Mouse (Mus musculus) intestine, embryonic 15.5 days (tissue): ENCODE results near the gene Nfia. TPM values are rescaled to one million over a fixed set of nuclear protein-coding genes. Genes with fewer than 3 reads are reported as not detected.

Source experiments
- ATAC-seq: fragments of 200-750 bp; cut with Nextera tagmentation; 2 replicates; pipeline ENCODE4 v1.8.0; 2017; ENCODE audit warnings: moderate TSS enrichment, moderate library complexity
- H3K27ac ChIP-seq: fragments of 300-500 bp; sonication (generic); 2 replicates; pipeline ENCODE4 v1.5.1; 2015; ENCODE audit warnings: mild to moderate bottlenecking, inconsistent platforms
- H3K27me3 ChIP-seq: fragments of 300-500 bp; sonication (generic); replicated peaks from 2 replicates; pipeline ENCODE4 v1.6.1; 2015; ENCODE audit warnings: inconsistent platforms
- H3K36me3 ChIP-seq: fragments of 300-500 bp; sonication (generic); 2 replicates; pipeline ENCODE4 v1.6.1; 2015; ENCODE audit warnings: inconsistent platforms
- H3K4me1 ChIP-seq: fragments of 300-500 bp; sonication (generic); replicated peaks from 2 replicates; pipeline ENCODE4 v1.6.1; 2015; ENCODE audit warnings: inconsistent platforms
- H3K4me2 ChIP-seq: fragments of 300-500 bp; sonication (generic); replicated peaks from 2 replicates; pipeline ENCODE4 v1.6.1; 2015; ENCODE audit warnings: mild to moderate bottlenecking, inconsistent platforms
- H3K4me3 ChIP-seq: fragments of 300-500 bp; sonication (generic); replicated peaks from 2 replicates; pipeline ENCODE4 v1.5.1; 2015; ENCODE audit warnings: inconsistent platforms
- H3K9ac ChIP-seq: fragments of 300-500 bp; sonication (generic); 2 replicates; pipeline ENCODE4 v1.6.1; 2015; ENCODE audit warnings: inconsistent platforms
- H3K9me3 ChIP-seq: fragments of 300-500 bp; sonication (generic); 2 replicates; pipeline ENCODE4 v1.6.1; 2016; ENCODE audit warnings: inconsistent platforms
- WGBS: fragments of 180-500 bp; shearing (Covaris S2); methylation state at CpG from one replicate; pipeline ENCODE4 v1.1.7; 2015; 5-methylcytosine and 5-hydroxymethylcytosine counted together
- polyA plus RNA-seq: library from polyadenylated mRNA; unstranded; fragments of >200 nt; fragmentation: Nextera tagmentation; extraction: Ambion mirVana; gene quantifications from 2 replicates; pipeline ENCODE4 v1.2.1, GENCODE M21; 2015

The Nfia gene
- polyA plus RNA-seq, 1 experiment from 2014 or later = 37.3 TPM

DNA sequence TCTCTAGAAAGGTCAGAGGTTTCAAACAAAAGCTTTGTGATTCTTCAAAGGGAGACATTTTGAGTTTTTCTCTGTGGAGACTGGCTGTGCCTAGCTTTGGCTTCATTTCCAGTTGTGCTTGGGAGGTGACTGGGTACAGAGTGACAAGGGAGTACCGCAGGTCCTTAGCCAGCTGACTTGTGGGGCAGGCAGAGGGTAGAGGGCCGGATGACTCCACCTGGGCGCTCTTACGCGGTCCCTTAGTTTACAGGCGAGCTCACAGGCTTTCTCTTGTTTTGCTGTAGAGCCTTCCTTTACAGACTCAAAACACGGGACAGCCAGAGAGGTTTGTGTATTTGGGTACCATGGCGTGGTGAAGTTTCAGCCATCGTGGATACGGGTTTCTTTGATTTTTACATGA, 21.4 kb downstream of the Nfia start:
- Histone ChIP-seq H3K9me3 (no peaks in the 10 kb centered on the region), H3K4me1 (no peaks in the 10 kb centered on the region)
- ATAC-seq = no peak

DNA sequence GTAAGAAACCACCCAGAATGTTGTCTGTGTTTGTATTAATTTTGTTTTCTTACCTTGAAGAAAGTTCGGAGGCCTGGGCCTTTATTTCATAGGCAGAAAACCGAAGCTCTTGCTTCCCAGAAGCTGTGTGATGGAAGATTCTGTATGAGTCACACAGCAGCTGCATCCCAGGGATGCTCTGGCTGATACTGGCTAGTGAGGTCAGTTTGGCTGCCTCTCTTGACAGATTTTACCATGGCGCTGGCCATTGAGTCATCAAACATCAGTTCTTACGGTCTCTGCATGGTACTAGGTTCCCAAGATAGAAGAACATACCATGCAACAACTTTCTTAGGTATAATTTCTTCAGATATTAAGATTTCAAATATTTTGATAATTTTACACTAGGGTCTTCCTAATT, 22.3 kb downstream of the Nfia start:
- no peak overlapping the region for H3K4me2 ChIP-seq
- 0 out of 2 replicates have a peak, but pooled peaks cover under 1% of the 10 kb centered on the region for H3K36me3 ChIP-seq
- no peaks in the 10 kb centered on the region for H3K9me3 ChIP-seq
- no peak overlapping the region for H3K9ac ChIP-seq
- no peak overlapping the region for H3K4me3 ChIP-seq
- H3K27ac ChIP-seq = no peak overlapping the region
- H3K27me3 ChIP-seq = no peaks in the 10 kb centered on the region
- 85% methylated on average over 4 of the region's 4 CpGs for WGBS
- no peak for ATAC-seq
- H3K4me1 ChIP-seq = no peaks in the 10 kb centered on the region

More for the DNA sequence above, 21.4 kb downstream of the Nfia start:
- Histone ChIP-seq H3K4me3 (no peak overlapping the region), H3K36me3 (no peaks in the 10 kb centered on the region), H3K9ac (no peak overlapping the region), H3K27ac (no peak overlapping the region), H3K27me3 (no peaks in the 10 kb centered on the region), H3K4me2 (no peak overlapping the region)
- 90% methylated on average over 10 of the region's 10 CpGs for WGBS

DNA sequence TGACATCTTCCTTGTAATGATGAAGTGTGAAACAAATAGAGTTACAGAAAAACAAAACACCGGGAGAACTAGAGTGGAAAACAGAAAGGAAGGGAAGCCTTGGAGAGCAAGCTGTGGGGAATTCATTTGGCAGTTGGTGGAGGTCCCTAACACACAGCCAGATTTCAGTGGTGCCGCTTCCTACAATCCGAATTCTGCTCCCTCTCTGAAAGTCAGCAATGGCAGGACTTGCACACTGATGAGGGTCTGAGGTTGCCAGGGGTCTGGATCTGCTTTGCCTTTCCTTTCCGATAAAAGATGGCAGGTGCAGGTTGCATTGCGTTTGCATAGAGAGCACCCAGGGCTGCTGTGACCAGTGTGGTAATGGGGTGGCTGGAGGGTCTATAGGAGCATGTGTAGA, 23.4 kb downstream of the Nfia start:
- WGBS = 86% methylated on average over 5 of the region's 5 CpGs
- H3K4me2 ChIP-seq = no peak overlapping the region
- no peaks in the 10 kb centered on the region for H3K27me3 ChIP-seq
- no peak overlapping the region for H3K9ac ChIP-seq
- no peaks in the 10 kb centered on the region for H3K4me1 ChIP-seq
- no peak overlapping the region for H3K4me3 ChIP-seq
- H3K9me3 ChIP-seq = no peaks in the 10 kb centered on the region
- H3K27ac ChIP-seq = no peak overlapping the region
- ATAC-seq = no peak
- H3K36me3 ChIP-seq = 0 out of 2 replicates have a peak, but pooled peaks cover 3% of the 10 kb centered on the region

DNA sequence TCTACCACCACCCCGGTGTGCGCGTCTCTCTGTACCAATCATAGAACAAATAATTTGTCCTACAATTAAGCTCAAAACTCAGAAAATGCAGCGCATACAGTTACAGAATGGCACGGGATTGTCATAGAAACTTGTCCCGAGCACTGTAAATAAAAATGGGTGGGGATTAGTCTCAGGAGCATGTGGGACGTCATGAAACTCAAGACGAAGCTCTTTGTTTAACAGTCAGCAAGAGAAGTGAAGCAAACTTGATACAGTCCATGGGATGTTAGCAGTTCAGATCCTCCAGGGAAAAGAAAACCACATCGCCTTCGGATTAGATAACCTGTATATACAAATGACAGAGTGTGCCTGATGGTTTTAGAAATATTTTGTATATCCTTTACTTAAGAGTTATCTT, 24.0 kb downstream of the Nfia start:
- Histone ChIP-seq H3K36me3 (0 out of 2 replicates have a peak, but pooled peaks cover 3% of the 10 kb centered on the region), H3K27me3 (no peaks in the 10 kb centered on the region), H3K9me3 (no peaks in the 10 kb centered on the region), H3K4me3 (no peak overlapping the region), H3K27ac (no peak overlapping the region), H3K4me1 (no peaks in the 10 kb centered on the region), H3K4me2 (no peak overlapping the region), H3K9ac (no peak overlapping the region)
- ATAC-seq = no peak
- WGBS = 79% methylated on average over 10 of the region's 10 CpGs

DNA sequence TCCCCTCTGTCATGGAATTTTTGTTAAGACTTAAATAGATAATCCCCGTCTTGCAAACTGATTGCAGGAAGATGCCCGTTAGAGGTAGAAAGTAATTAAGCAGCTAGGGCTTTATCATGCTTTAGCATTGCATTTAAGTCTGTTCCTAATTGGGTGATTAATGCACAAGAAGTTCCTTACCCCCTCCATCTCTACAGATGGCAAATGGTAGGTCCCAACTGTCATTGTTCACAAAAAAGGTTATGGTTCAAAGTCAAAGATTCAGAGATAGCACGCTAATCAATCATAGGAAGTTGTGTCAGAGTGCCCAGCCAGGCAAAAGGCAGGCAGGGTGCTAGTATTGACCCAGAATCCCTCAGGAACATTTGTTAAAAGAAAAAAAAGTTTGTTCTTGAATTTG, 31.3 kb downstream of the Nfia start:
- Histone ChIP-seq H3K9ac (no peak overlapping the region), H3K9me3 (no peaks in the 10 kb centered on the region), H3K27ac (no peak overlapping the region), H3K4me3 (no peak overlapping the region), H3K27me3 (no peaks in the 10 kb centered on the region), H3K4me2 (no peak overlapping the region), H3K4me1 (no peaks in the 10 kb centered on the region), H3K36me3 (0 out of 2 replicates have a peak, but pooled peaks cover 3% of the 10 kb centered on the region)
- no peak for ATAC-seq
- 81% methylated on average over 3 of the region's 3 CpGs for WGBS

DNA sequence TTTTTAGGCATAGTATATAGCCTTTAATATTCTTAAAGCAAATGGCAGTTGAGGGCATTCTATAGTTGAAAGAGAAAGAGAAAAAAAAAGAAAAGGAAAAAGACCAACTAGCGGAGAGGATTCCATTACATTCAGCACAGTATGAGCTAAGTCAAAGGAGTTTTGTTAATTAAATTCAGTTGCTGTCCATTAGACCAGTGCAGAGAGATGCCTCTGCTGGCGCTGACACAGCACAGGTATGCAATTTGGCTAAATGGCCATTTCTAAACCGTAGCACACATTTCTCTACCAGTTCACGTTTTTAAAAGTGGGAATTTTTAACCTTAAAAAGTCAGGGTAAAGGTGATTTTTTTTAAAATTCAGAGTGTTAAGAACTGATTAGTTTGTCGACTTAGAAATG, 32.1 kb downstream of the Nfia start:
- 0 out of 2 replicates have a peak, but pooled peaks cover 3% of the 10 kb centered on the region for H3K36me3 ChIP-seq
- H3K4me2 ChIP-seq = no peak overlapping the region
- H3K4me1 ChIP-seq = no peaks in the 10 kb centered on the region
- H3K27ac ChIP-seq = no peak overlapping the region
- H3K4me3 ChIP-seq = no peak overlapping the region
- no peak for ATAC-seq
- WGBS = 83% methylated on average over 5 of the region's 5 CpGs
- H3K9me3 ChIP-seq = no peaks in the 10 kb centered on the region
- no peaks in the 10 kb centered on the region for H3K27me3 ChIP-seq
- H3K9ac ChIP-seq = no peak overlapping the region

DNA sequence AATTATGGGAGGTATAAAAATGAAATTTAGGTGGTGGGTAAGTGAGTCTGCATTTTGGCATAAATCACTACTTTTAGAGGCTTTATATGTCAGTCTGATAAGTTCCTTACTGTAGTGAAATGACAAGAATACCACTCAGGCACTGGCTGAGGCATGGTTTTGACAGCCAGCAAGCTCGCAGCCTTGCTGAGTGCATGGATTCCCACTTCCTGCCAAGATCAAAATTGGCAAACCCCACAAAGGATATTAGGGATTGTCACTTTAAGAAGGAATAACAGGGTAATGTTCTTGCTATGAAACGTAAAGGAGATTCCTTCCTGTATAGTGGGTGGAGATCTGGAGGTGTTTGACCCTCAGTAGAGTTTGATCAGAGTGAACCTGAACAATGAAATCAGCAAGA, 32.7 kb downstream of the Nfia start:
- no peak for ATAC-seq

DNA sequence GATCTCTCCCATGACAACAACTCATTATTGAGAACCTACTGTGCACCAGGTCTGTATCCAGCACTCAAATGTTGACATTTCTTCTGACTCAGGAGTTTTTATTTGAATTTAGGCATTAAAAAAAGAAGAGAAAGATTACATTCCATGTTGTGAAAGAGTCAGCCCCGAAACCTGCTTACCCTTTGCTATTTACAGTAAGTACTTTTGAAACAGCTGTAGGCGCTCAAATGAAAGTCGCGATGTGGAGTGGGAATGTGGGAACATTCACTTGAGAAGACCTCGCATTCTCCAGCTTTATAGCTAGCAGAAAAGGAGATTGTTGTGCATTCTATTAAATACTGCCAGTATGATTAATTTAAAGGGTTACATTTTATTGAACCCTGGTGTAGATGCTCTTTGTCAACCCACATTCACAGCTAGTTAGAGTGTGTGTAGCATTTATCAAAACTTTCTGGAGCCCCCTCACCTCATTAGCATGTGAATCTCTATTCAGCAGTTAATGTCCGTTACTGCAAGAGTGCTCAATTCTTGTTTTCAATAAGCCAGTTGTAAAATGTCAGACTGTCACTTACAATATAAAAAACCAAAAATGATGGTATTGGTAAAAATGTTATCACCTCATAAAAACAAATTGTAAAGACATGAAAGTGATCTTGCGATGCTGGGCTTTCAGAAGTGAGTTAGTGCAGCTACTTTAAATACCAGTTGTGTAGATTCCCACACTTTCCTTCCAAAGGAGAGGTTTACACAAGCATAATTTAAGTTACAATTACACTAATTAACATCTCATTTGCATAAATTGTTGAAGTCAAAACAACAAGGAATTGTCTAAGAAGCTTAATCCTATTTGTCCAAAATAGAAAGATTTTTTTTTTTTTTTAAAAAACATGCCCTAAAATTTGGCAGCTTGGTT, 33.6 kb downstream of the Nfia start:
- H3K4me3 ChIP-seq = no peak overlapping the region
- H3K36me3 ChIP-seq = no peaks in the 10 kb centered on the region
- no peak overlapping the region for H3K9ac ChIP-seq
- ATAC-seq = no peak
- H3K4me1 ChIP-seq = no peaks in the 10 kb centered on the region
- no peak overlapping the region for H3K27ac ChIP-seq
- H3K4me2 ChIP-seq = no peak overlapping the region
- no peaks in the 10 kb centered on the region for H3K9me3 ChIP-seq
- WGBS = 57% methylated on average over 7 of the region's 7 CpGs
- H3K27me3 ChIP-seq = no peaks in the 10 kb centered on the region

More for the DNA sequence above, 32.7 kb downstream of the Nfia start:
- no peak overlapping the region for H3K9ac ChIP-seq
- no peaks in the 10 kb centered on the region for H3K27me3 ChIP-seq
- H3K4me1 ChIP-seq = no peaks in the 10 kb centered on the region
- WGBS = 45% methylated on average over 2 of the region's 2 CpGs
- no peak overlapping the region for H3K27ac ChIP-seq
- H3K9me3 ChIP-seq = no peaks in the 10 kb centered on the region
- no peak overlapping the region for H3K4me3 ChIP-seq
- H3K4me2 ChIP-seq = no peak overlapping the region
- no peaks in the 10 kb centered on the region for H3K36me3 ChIP-seq

DNA sequence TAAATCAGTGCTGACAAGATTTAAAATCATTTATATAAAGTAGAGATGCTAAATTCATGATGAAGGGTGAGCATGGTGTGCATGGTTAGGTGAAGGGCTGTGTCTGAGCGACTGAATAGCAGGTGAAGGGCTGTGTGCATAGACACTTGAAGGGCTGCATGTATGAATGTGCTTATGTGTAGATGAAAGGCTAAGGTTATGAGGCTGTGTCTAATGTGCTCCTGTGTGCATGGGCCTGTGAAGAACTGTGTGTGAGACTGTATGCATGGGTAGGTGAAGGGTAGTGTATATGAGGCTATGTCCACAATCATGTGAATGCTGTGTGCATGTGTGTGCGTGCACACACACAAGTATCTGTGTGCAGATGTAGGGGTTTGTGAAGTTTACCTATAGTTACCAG, 34.4 kb downstream of the Nfia start:
- Histone ChIP-seq H3K9ac (no peak overlapping the region), H3K27ac (no peak overlapping the region)
- 91% methylated on average over 2 of the region's 2 CpGs for WGBS

DNA sequence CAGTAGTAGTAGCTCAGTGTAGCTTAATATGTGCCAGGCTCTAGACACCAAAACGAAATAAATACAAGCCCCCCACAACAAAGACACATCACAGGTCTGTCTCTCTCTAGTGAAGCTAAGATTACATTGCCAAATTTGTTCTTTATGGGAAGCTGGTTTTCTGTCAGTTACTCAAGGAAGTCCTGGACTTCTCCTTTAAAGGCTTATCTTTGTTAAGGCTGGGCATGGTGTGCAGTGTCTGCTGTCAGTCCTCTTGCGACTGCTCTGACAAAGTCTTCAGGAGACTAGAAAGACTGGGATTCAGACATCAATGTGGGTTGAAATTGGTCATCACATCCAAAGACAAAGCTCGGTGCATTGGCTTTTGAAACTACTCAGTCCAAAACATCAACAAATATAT, 36.4 kb downstream of the Nfia start:
- no peaks in the 10 kb centered on the region for H3K9me3 ChIP-seq
- no peaks in the 10 kb centered on the region for H3K27me3 ChIP-seq
- 75% methylated on average over 3 of the region's 3 CpGs for WGBS
- no peak for ATAC-seq
- no peaks in the 10 kb centered on the region for H3K36me3 ChIP-seq
- no peak overlapping the region for H3K4me3 ChIP-seq
- H3K4me1 ChIP-seq = no peaks in the 10 kb centered on the region
- H3K27ac ChIP-seq = no peak overlapping the region
- H3K4me2 ChIP-seq = no peak overlapping the region
- H3K9ac ChIP-seq = no peak overlapping the region

More for the DNA sequence above, 34.4 kb downstream of the Nfia start:
- no peaks in the 10 kb centered on the region for H3K27me3 ChIP-seq
- H3K4me1 ChIP-seq = no peaks in the 10 kb centered on the region
- H3K4me2 ChIP-seq = no peak overlapping the region
- no peaks in the 10 kb centered on the region for H3K36me3 ChIP-seq
- H3K9me3 ChIP-seq = no peaks in the 10 kb centered on the region
- H3K4me3 ChIP-seq = no peak overlapping the region
- no peak for ATAC-seq

DNA sequence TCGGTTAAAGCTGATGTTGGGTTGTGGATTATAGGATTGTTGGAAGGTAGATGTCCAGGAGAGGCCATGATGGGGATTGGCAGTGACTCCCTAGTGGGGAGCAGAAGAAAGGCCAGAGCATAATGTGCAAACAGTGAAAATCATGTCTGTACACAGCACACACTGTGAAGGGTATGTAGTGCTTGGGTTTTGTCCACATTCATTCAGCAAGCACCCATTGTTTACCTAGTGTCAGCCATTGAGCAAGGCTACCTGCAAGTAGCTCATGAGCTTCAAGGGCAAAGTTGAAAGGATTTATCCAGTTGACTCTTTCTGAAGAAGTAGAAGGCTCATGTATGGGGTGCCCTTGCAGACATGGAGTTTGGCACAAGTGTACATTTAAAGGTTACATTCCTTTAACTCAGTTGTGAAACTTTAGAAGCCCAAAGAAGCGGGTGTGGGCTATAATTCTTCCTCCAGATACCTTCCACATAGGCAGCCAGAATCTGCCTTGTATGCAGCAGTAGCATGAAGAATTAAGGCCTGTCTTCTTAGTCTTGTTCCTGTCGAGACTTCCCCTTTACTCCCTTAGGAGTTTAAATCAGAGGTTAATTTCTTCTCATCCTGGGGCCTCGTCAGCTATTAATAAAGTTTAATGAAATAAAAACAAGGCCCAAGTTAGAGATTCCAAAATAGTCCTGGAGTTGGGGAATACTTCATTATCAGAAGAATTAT, 37.2 kb downstream of the Nfia start:
- WGBS = 82% methylated on average over 4 of the region's 4 CpGs
- H3K9ac ChIP-seq = no peak overlapping the region
- H3K4me1 ChIP-seq = no peaks in the 10 kb centered on the region
- no peak for ATAC-seq
- no peak overlapping the region for H3K4me2 ChIP-seq
- H3K36me3 ChIP-seq = no peaks in the 10 kb centered on the region
- H3K27ac ChIP-seq = no peak overlapping the region
- no peaks in the 10 kb centered on the region for H3K27me3 ChIP-seq
- H3K4me3 ChIP-seq = no peak overlapping the region
- no peaks in the 10 kb centered on the region for H3K9me3 ChIP-seq

DNA sequence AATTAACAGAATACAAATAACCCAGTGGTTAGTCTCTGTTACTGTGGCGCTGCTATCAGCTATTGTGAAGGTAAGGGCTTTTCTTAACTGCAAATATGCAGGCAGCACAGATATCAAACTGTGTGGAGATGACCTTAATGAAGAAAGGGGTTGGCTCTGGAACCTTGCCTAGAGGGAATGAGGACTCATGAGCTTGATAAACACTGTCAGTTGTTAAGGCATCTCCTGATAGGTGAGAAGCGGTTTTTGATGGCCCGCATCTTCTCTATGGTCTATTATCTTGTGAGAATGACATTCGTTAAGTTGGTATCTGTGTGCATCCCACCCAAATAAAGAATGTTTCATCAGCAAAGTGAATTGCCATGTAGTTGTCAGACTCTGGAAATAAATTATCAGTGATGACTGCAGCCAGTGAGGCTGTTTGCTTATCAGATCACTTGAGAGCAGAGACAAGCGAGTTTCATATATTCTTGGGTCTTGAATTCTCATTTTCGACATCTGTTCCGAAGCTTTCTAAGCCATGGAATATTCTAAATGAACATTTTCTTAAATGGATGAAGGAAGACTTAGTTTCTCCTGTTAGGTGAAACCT, 37.9 kb downstream of the Nfia start:
- WGBS = 89% methylated on average over 7 of the region's 7 CpGs
- H3K4me2 ChIP-seq = no peak overlapping the region
- H3K4me1 ChIP-seq = no peaks in the 10 kb centered on the region
- no peaks in the 10 kb centered on the region for H3K36me3 ChIP-seq
- H3K27ac ChIP-seq = no peak overlapping the region
- H3K9me3 ChIP-seq = no peaks in the 10 kb centered on the region
- no peak overlapping the region for H3K4me3 ChIP-seq
- no peak for ATAC-seq
- H3K27me3 ChIP-seq = no peaks in the 10 kb centered on the region
- H3K9ac ChIP-seq = no peak overlapping the region
